Mouse (Mus musculus): ENCODE measurements around the gene Pwwp2b. TPM values are rescaled to one million over a fixed set of nuclear protein-coding genes. Genes with fewer than 3 reads are reported as not detected.

Gene Pwwp2b
- 8.1 and 8.7 TPM in 2 replicates for polyA plus RNA-seq (2015; fragmentation: Nextera tagmentation; extraction: Ambion mirVana)

- peak within 1 kb of the TSS; percentile 53 for H3K4me3 ChIP-seq (replicated peaks)
- peak; percentile 72 for ATAC-seq (replicated peaks; ENCODE audit: low FRiP score)
- under 1% methylated on average over 64 of the region's 72 CpGs for whole genome bisulfite sequencing
Observed at GRCm38 (mm10) chr7:139247881-139248614, at the start of gene Pwwp2b. TSS of gene Pwwp2b (plus strand) at chr7:139248482.

DNA sequence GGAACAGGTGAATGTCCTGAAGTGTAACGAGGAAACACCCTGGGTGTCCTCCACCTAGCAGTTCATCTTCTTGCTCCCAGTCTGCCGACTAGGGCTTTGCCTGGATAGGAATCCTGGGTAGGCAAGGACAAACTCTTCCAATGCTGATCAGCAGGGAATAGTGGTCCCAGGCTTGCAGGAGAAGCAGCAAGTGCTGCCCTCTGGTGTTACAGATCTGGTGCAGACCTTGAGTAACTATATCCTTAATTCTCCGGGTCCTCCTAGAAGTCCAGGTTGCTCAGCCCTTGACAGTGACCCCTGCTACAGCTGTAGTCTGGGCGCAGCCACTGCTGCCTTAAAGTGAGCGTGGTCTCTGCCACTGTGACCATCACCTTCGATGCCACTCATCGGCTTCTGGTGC, 48.2 kb upstream of the Pwwp2b start:
- no peak for ATAC-seq (replicated peaks; ENCODE audit: low FRiP score)

More at GRCm38 (mm10) chr7:139247881-139248614, at the start of gene Pwwp2b:
- Histone ChIP-seq H3K9ac (peak within 1 kb of the TSS; percentile 68), H3K9me3 (replicated peaks) (no peaks in the 10 kb centered on the region), H3K27me3 (no peaks in the 10 kb centered on the region), H3K4me2 (peak within 1 kb of the TSS; percentile 94), H3K4me1 (peaks cover 67% of the 10 kb centered on the region), H3K27ac (peak within 1 kb of the TSS; percentile 87), H3K36me3 (no peaks in the 10 kb centered on the region)

GRCm38 (mm10) chr7:139201209-139201608, 47.1 kb upstream of the Pwwp2b start:
- no peaks in the 10 kb centered on the region for H3K4me1 ChIP-seq
- H3K9ac ChIP-seq = no peak overlapping the region
- H3K36me3 ChIP-seq = no peaks in the 10 kb centered on the region
- ATAC-seq (replicated peaks; ENCODE audit: low FRiP score) = no peak
- no peak overlapping the region for H3K27ac ChIP-seq
- 57% methylated on average over 6 of the region's 6 CpGs for WGBS
- H3K4me3 ChIP-seq (replicated peaks) = no peak overlapping the region
- no peaks in the 10 kb centered on the region for H3K9me3 ChIP-seq (replicated peaks)
- H3K4me2 ChIP-seq = no peak overlapping the region
- H3K27me3 ChIP-seq = peaks cover 45% of the 10 kb centered on the region

More for the DNA sequence above, 48.2 kb upstream of the Pwwp2b start:
- Histone ChIP-seq H3K4me3 (replicated peaks) (no peak overlapping the region), H3K27ac (no peak overlapping the region), H3K4me2 (no peak overlapping the region), H3K9me3 (replicated peaks) (no peaks in the 10 kb centered on the region), H3K4me1 (no peaks in the 10 kb centered on the region), H3K27me3 (peaks cover 42% of the 10 kb centered on the region), H3K36me3 (no peaks in the 10 kb centered on the region), H3K9ac (no peak overlapping the region)
- WGBS = 23% methylated on average over 7 of the region's 7 CpGs

DNA sequence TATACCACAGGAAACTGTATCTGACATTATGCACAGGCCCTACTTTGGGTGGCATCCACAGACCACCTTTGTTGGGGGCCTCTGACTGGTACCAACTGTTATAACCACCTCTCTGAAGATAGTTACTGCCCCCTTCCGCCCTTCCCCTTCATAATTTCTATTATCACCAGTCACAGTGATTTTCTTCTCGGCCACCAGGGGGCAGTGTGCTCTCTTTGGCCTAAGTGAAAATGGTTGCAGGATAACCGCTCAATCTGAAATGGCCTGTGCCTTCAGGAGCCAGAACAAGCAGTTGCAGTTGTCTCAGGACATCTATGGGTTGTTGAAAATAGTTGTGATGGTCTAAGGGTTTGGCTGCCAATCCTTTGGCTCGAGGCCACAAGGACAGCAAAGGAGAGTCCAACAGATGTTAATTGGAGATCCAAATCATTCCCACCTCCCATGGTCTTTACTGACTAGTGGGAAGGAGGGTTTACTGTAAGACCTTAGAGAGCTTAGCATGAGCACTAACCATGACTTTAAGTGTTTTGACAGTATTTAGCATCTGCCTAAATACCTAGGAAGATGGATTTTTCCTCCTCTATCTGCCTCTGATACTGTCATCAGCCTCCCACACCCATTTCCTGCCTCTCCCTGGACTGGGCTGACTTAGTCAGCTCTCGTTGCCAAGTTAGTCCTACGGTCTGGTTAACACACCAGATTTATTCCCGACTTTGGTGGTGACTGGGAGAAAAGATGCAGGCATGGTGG, 40.1 kb upstream of the Pwwp2b start:
- ATAC-seq (replicated peaks; ENCODE audit: low FRiP score) = no peak
- Histone ChIP-seq H3K9me3 (replicated peaks) (no peaks in the 10 kb centered on the region), H3K4me3 (replicated peaks) (no peak overlapping the region), H3K27ac (no peak overlapping the region), H3K4me2 (no peak overlapping the region), H3K9ac (no peak overlapping the region), H3K4me1 (peaks cover 19% of the 10 kb centered on the region), H3K27me3 (peaks cover 13% of the 10 kb centered on the region; the same call in 1 of the 2 replicates), H3K36me3 (no peaks in the 10 kb centered on the region)
- 11% methylated on average over 7 of the region's 7 CpGs for WGBS

DNA sequence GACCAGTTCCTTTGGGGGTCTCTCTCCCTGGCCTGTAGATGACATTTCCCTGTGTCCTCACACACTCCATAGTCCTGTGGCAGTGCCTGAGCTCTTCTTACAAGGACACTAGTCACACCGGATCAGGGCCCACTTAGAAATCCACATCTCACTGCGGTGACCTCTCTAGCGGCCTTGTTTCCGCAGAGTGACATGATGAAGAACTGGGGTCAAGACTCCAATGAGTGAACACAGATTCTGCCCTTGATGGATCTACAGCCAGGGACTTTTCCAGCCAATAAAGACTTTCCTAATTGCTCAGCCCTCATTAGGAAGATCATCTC, 39.5 kb upstream of the Pwwp2b start:
- peaks cover 13% of the 10 kb centered on the region; the same call in 1 of the 2 replicates for H3K27me3 ChIP-seq
- WGBS = 36% methylated on average over 4 of the region's 4 CpGs
- ATAC-seq (replicated peaks; ENCODE audit: low FRiP score) = no peak
- H3K36me3 ChIP-seq = no peaks in the 10 kb centered on the region
- no peak overlapping the region for H3K4me3 ChIP-seq (replicated peaks)
- H3K27ac ChIP-seq = no peak overlapping the region
- H3K9me3 ChIP-seq (replicated peaks) = no peaks in the 10 kb centered on the region
- no peak overlapping the region for H3K4me2 ChIP-seq
- H3K9ac ChIP-seq = no peak overlapping the region
- peaks cover 24% of the 10 kb centered on the region for H3K4me1 ChIP-seq

DNA sequence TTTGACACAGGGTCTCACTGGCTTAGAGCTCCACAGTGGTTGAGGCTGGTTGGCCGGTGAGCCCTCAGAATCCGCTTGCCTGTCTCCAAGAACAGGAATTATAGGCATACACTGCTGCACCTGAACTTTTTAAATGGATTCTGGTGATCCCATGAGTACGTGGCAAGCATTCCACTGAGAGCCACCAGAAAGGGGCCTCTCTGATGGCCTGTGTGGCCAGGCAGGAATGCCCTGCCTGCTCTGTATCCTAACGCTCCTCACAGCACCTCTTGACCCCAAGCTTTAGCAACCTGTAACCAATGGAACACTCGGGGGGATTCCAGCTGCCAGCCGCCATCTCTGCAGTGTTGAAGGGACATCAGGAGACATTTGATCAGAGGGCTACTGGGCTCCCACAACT, 36.5 kb upstream of the Pwwp2b start:
- no peaks in the 10 kb centered on the region for H3K36me3 ChIP-seq
- H3K4me1 ChIP-seq = peaks cover 27% of the 10 kb centered on the region
- no peak overlapping the region for H3K9ac ChIP-seq
- no peak overlapping the region for H3K27ac ChIP-seq
- H3K9me3 ChIP-seq (replicated peaks) = no peaks in the 10 kb centered on the region
- H3K4me3 ChIP-seq (replicated peaks) = no peak overlapping the region
- no peak for ATAC-seq (replicated peaks; ENCODE audit: low FRiP score)
- H3K27me3 ChIP-seq = 0 out of 2 replicates have a peak, but pooled peaks cover 5% of the 10 kb centered on the region
- H3K4me2 ChIP-seq = no peak overlapping the region
- 81% methylated on average over 6 of the region's 6 CpGs for WGBS

DNA sequence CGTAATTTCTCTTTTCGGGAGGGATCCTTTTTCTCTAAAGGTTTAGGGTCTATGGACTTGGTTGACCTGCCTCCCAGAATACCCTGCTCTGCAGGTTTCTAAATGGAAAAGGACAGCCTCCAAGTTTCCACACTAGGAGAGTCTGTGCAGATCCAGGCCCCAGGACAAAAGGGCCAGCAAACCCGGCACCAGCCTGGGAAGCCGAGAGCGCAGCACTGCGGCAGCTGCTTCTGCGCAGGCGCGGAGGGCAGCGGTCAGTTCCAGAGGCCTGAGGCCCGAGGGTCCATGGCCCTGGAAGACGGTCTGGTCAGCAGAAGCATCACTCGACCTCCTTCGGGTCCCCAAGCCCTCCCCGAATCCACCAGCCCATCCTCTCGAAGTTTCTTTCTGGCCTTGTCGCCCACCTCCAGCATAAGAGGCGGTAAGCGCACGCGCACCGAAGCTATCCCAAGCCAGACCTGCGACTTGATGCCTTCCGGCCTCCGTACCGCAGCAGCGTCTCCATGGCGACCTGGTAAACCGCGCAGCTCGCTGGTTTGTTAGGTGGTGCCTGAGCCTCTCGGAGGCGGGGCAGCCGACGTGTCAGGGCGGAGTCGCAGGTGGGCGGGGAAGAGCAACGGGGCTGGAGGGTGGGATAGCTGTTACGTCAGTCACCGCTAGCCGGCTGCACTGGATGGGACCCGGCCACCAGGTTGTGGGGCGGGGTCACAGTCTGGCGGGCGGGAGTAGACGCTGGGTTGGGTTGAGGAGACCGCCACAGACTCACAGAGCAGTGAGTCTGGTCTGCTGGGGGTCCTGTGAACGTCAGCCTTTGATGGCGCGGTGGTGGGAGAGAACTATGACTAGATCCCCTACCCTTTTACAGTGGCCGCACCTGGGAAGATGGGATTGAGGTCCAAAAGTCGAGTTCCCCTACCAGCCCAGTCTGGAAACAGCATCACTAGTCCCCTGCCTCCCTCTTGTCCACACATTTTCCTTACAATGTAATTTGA, 35.2 kb upstream of the Pwwp2b start, which contains the start of the genes Lrrc27 and Stk32c:
TSS of gene Lrrc27 (plus strand) at position 235 of the 992 bp plus-strand sequence.
TSS of gene Stk32c (minus strand) at position 554 of the 992 bp plus-strand sequence.
- ATAC-seq (replicated peaks; ENCODE audit: low FRiP score) = peak; percentile 98
- 2% methylated on average over 53 of the region's 53 CpGs for WGBS
- peak within 1 kb of the TSS; percentile 88 for H3K27ac ChIP-seq

DNA sequence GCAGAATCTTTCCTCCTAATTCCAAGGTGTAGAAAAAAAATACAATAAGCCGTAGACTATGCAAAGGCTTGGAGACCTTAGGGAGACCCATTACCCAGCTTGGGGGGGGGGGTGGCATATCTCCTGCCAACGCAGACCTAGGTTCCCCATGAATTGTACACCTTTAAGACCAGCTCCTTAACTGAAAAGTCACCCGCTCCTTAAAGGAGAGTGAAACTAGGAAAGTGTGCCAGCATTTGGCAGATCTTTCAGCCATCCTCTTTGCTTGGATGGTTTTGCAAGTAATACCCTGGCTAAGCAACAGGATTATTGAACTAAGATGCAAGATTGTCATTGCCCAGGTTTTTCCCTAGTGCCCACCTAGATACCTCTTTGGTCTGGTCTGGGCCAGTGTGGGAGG, 34.5 kb upstream of the Pwwp2b start:
- Histone ChIP-seq H3K4me2 (peak overlapping the region; percentile 74), H3K27me3 (no peaks in the 10 kb centered on the region), H3K4me1 (peaks cover 25% of the 10 kb centered on the region), H3K36me3 (no peaks in the 10 kb centered on the region), H3K9ac (peak overlapping the region; percentile 42; the same call in 1 of the 2 replicates), H3K4me3 (replicated peaks) (peak overlapping the region; percentile 67), H3K9me3 (replicated peaks) (no peaks in the 10 kb centered on the region), H3K27ac (peak overlapping the region; percentile 61; the same call in 1 of the 2 replicates)
- WGBS = 64% methylated on average over 3 of the region's 3 CpGs
- 0 out of 2 replicates have a peak, but pooled peaks have one; percentile 4 for ATAC-seq (replicated peaks; ENCODE audit: low FRiP score)

More for the DNA sequence above, 35.2 kb upstream of the Pwwp2b start, which contains the start of the genes Lrrc27 and Stk32c:
- H3K27me3 ChIP-seq = no peaks in the 10 kb centered on the region
- H3K9me3 ChIP-seq (replicated peaks) = no peaks in the 10 kb centered on the region
- no peaks in the 10 kb centered on the region for H3K36me3 ChIP-seq
- H3K4me1 ChIP-seq = peaks cover 25% of the 10 kb centered on the region
- peak within 1 kb of the TSS; percentile 67 for H3K4me3 ChIP-seq (replicated peaks)
- peak within 1 kb of the TSS; percentile 74 for H3K4me2 ChIP-seq
- H3K9ac ChIP-seq = peak within 1 kb of the TSS; percentile 69

- H3K9me3 ChIP-seq (replicated peaks) = no peaks in the 10 kb centered on the region
- WGBS = 76% methylated on average over 3 of the region's 3 CpGs
- H3K4me3 ChIP-seq (replicated peaks) = no peak overlapping the region
- no peaks in the 10 kb centered on the region for H3K36me3 ChIP-seq
- no peaks in the 10 kb centered on the region for H3K27me3 ChIP-seq
- ATAC-seq (replicated peaks; ENCODE audit: low FRiP score) = no peak
- H3K27ac ChIP-seq = no peak overlapping the region
- peaks cover 27% of the 10 kb centered on the region for H3K4me1 ChIP-seq
- no peak overlapping the region for H3K9ac ChIP-seq
- no peak overlapping the region for H3K4me2 ChIP-seq
Observed at GRCm38 (mm10) chr7:139214160-139214559, 34.1 kb upstream of the Pwwp2b start.

DNA sequence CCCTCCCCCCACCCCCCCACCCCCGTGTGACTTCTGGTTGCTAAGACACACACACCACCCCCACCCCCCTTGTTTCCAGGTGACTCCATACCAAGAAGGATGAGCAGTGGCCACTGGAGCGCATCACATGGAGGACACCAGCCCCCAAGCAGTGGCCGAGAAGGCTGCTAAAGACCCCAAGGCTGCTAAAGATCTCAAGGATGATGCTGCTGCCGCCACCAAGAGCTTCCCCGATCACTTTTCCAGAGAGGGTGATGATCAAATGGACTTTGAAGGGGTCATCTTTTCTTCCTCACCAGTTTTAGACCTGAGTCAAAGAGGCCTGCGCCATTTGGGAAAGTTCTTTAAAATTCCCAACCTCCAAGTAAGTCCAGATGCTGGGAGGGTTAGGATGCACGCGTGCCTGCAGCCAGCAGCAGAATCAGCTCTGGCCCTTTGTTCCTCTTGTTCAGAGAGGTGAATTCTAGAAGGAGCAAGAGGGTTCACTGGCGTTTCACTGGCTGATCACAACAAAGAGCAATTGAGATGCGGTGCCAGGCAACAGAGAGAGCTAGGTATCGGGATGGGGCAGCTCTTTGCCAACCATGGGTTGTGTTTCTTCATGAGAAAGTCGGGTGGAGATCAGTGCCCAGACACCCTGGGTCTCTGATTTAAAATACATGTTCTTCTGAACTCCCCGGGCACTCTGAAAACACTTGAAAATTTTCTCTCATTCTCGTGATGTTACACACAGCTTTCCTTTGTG, 33.5 kb upstream of the Pwwp2b start:
- Histone ChIP-seq H3K9me3 (replicated peaks) (no peaks in the 10 kb centered on the region), H3K9ac (no peak overlapping the region), H3K27ac (no peak overlapping the region), H3K4me1 (peaks cover 32% of the 10 kb centered on the region), H3K36me3 (no peaks in the 10 kb centered on the region), H3K4me2 (no peak overlapping the region), H3K27me3 (no peaks in the 10 kb centered on the region), H3K4me3 (replicated peaks) (no peak overlapping the region)
- WGBS = 79% methylated on average over 14 of the region's 14 CpGs
- no peak for ATAC-seq (replicated peaks; ENCODE audit: low FRiP score)

GRCm38 (mm10) chr7:139215516-139215915, 32.8 kb upstream of the Pwwp2b start:
- Histone ChIP-seq H3K4me2 (no peak overlapping the region), H3K4me3 (replicated peaks) (no peak overlapping the region), H3K27me3 (no peaks in the 10 kb centered on the region), H3K9ac (no peak overlapping the region), H3K9me3 (replicated peaks) (no peaks in the 10 kb centered on the region), H3K27ac (no peak overlapping the region), H3K36me3 (no peaks in the 10 kb centered on the region), H3K4me1 (peaks cover 32% of the 10 kb centered on the region)
- 56% methylated on average over 1 of the region's 1 CpGs for WGBS
- no peak for ATAC-seq (replicated peaks; ENCODE audit: low FRiP score)

Measured in kidney, embryonic 15.5 days (tissue).